Mouse (Mus musculus) small intestine, adult 2 months (tissue): ENCODE results near the gene Hist1h2ah. TPM values are rescaled to one million over a fixed set of nuclear protein-coding genes. Genes with fewer than 3 reads are reported as not detected.

Experiments used
- H3K27ac ChIP-seq: fragments of 200-500 bp; 2 replicates; pipeline ENCODE4 v1.5.1; 2012; ENCODE audit warnings: low read depth, low read length, control low read depth, inconsistent platforms; ENCODE audit not compliant: insufficient read depth
- H3K27me3 ChIP-seq: fragments of 200-500 bp; 2 replicates; pipeline ENCODE4 v1.6.1; 2012; ENCODE audit warnings: mild to moderate bottlenecking, moderate library complexity, low read length, inconsistent platforms; ENCODE audit not compliant: control insufficient read depth, insufficient read depth
- H3K36me3 ChIP-seq: fragments of 200-500 bp; 2 replicates; pipeline ENCODE4 v1.6.1; 2012; ENCODE audit warnings: mild to moderate bottlenecking, low read length, control low read depth, inconsistent platforms; ENCODE audit not compliant: control insufficient read depth, insufficient read depth
- H3K4me1 ChIP-seq: fragments of 200-500 bp; 2 replicates; pipeline ENCODE4 v1.6.1; 2012; ENCODE audit warnings: low read length, inconsistent platforms, mixed read lengths; ENCODE audit not compliant: control insufficient read depth, insufficient read depth, insufficient read length
- H3K4me3 ChIP-seq: fragments of 200-500 bp; 2 replicates; pipeline ENCODE4 v1.5.1; 2012; ENCODE audit warnings: low read depth, mild to moderate bottlenecking, control low read depth, inconsistent platforms, low read length, moderate library complexity
- CTCF ChIP-seq: fragments of 200-500 bp; IDR thresholded peaks from 2 replicates; pipeline ENCODE4 v1.5.1; 2012; ENCODE audit warnings: low read depth, mild to moderate bottlenecking, control low read depth, inconsistent platforms, low read length, moderate library complexity, mixed read lengths; ENCODE audit not compliant: insufficient replicate concordance, insufficient read length; ENCODE audit errors: extremely low read depth
- POLR2A ChIP-seq: fragments of 200-500 bp; IDR thresholded peaks from 2 replicates; pipeline ENCODE4 v1.6.1; 2012; ENCODE audit warnings: low read depth, mild to moderate bottlenecking, control low read depth, inconsistent platforms, low read length, moderate library complexity
- whole genome bisulfite sequencing: fragments of 180-500 bp; shearing (Covaris S2); methylation state at CpG from one replicate; pipeline ENCODE4 v1.1.7; 2018; 5-methylcytosine and 5-hydroxymethylcytosine counted together
- polyA plus RNA-seq: library from polyadenylated mRNA; depleted of rRNA; stranded (reverse); fragments of >200 nt; gene quantifications from 2 replicates; pipeline ENCODE4 v1.2.3, GENCODE M21; 2012

Gene Hist1h2ah
- polyA plus RNA-seq, 1 experiment = 238 TPM

DNA sequence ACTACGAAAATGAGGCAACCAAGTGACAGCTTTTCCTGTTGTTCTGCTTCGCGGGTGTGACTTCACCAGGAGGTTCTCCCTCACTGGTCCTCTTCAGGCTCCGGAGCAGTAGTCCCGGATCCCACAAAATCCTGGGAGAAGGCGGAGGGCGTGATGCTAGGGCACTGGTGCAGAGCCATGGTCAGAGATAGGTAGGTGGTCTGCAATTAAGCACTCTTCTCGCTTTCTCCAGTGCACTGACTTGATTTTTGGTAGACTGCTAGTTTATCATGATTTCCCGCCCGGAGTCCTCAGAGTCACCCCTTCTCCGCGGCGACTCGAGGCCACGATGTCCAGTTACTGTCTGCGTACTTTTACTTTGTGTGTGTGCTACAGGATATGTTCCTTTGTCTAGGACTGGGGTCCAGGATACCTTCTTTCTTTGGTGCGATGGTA, 20.9 kb downstream of the Hist1h2ah start:
- WGBS = 19% methylated on average over 17 of the region's 17 CpGs
- H3K4me1 ChIP-seq = 0 out of 2 replicates have a peak, but pooled peaks cover 4% of the 10 kb centered on the region
- peaks cover 31% of the 10 kb centered on the region for H3K27me3 ChIP-seq
- H3K36me3 ChIP-seq = no peaks in the 10 kb centered on the region
- H3K4me3 ChIP-seq = peak overlapping the region; percentile 5; the same call in 1 of the 2 replicates
- H3K27ac ChIP-seq = no peak overlapping the region
- no peak for TF ChIP-seq POLR2A
- TF ChIP-seq CTCF = no peak

DNA sequence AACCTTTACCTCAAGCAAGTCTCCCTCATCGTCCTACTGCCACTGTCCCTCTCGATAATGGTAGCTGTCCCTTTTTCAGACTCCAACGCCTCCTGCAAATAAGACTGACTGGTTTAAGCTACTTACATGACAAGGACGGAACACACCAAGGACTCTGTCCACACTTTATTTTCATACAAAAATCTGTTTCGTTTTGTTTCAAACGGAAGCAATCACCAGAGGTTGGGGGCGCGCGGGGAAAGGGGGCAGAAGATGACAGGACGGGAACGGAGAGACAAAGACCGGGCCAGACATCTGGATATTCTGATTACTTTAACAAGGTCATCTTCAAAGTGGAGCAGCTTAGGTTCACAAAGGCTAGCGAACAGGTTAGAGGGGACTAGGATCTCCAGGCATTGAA, 21.7 kb downstream of the Hist1h2ah start:
- 27% methylated on average over 13 of the region's 13 CpGs for WGBS
- Histone ChIP-seq H3K36me3 (no peaks in the 10 kb centered on the region), H3K27ac (no peak overlapping the region), H3K4me3 (no peak overlapping the region), H3K4me1 (0 out of 2 replicates have a peak, but pooled peaks cover 4% of the 10 kb centered on the region), H3K27me3 (peaks cover 37% of the 10 kb centered on the region)
- TF ChIP-seq CTCF (no peak), POLR2A (no peak)

DNA sequence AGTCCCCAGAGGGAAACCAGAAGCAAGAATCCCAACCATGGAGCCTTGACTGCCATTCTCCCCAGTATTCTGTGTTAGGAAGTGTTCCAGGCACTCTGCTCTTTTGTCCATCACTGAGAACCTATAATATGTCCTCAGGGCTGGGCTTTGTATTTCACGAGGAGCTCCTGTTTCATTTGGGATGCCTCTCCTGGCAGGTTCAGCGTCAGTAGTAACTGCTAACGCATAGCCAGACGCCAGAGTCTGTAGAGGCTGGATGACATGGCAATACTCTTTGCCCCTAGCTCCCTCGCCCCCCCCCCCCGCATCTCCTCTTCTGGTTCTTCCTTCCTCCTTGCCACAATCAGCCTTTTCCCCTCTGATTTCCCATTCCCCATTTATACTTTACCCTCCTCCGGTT, 25.7 kb downstream of the Hist1h2ah start, which contains the start of gene Prss16:
Gene Prss16, minus strand, starts transcription at position 101 of the 400 bp plus-strand sequence.
- no peak for TF ChIP-seq CTCF
- TF ChIP-seq POLR2A = no peak
- WGBS = 51% methylated on average over 6 of the region's 7 CpGs
- peaks cover 70% of the 10 kb centered on the region for H3K27me3 ChIP-seq
- H3K36me3 ChIP-seq = no peaks in the 10 kb centered on the region
- H3K27ac ChIP-seq = no peak within 1 kb of the TSS
- H3K4me3 ChIP-seq = no peak within 1 kb of the TSS
- H3K4me1 ChIP-seq = peaks cover 9% of the 10 kb centered on the region

DNA sequence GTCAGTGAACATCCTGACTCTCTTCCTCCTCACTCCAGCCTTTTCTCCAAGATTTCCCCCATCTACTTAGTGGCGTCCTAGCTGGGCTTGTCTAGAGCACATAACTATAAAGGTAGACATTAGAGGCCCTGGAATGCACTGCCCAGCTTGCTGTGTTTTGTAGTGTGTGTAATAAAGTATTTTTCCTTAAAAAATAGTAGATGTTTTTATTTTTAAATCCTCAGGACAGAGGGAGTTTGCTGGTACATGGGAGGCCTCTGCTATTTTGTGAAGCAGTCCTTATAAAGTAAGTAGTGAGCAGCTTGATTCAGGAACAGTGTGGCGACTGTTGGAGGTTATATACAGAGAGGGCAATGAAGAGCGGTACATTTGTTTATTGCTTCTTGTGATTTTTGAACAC, 26.7 kb downstream of the Hist1h2ah start:
- WGBS = 88% methylated on average over 3 of the region's 3 CpGs
- H3K4me1 ChIP-seq = peaks cover 7% of the 10 kb centered on the region
- TF ChIP-seq CTCF (no peak), POLR2A (no peak)

DNA sequence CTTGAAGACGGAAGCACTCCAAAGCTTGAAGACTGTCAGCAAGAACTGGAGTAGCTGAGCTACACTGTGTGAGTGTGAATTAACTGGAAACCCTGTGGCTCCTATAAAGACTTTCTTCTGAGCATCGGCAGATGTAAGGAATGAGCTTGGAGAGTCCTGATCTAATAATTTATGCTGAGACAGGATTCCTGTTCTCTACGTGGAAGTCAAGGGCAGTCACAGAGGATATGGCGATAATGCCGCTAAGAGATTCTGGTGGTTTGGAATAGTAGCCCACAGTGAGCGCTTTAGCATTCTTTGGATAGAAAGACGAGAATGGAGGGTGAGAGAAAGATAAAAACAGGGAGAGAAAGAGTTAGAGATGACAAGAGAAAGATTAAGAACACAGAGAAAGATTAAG, 27.5 kb downstream of the Hist1h2ah start:
- Histone ChIP-seq H3K4me3 (no peak overlapping the region), H3K4me1 (peaks cover 7% of the 10 kb centered on the region), H3K27ac (no peak overlapping the region), H3K27me3 (peaks cover 71% of the 10 kb centered on the region), H3K36me3 (no peaks in the 10 kb centered on the region)
- WGBS = 75% methylated on average over 7 of the region's 7 CpGs
- TF ChIP-seq POLR2A (no peak), CTCF (no peak)

More for the DNA sequence above, 26.7 kb downstream of the Hist1h2ah start:
- Histone ChIP-seq H3K27ac (no peak overlapping the region), H3K36me3 (no peaks in the 10 kb centered on the region), H3K4me3 (no peak overlapping the region), H3K27me3 (peaks cover 70% of the 10 kb centered on the region)

DNA sequence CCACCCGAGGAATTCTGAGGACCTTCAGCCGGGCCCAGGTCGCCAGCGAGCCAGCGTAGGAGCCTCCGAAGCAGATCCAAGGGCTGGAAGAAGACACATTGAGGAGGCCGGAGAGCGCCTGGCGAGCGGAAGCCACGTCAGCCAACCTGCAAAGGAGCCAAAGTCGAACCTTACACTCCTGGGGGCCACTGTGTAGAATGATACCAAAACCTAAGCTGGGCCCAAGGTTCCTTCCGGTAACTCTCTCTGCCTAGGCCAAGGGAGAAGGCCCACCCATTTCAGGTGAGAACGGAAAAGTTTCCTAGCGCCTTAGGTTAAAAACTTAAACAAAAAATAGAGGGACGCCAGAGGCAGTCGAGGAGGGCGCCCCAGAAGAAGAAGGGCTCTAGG, 28.3 kb downstream of the Hist1h2ah start:
- H3K4me1 ChIP-seq = peaks cover 7% of the 10 kb centered on the region
- H3K27me3 ChIP-seq = peaks cover 66% of the 10 kb centered on the region
- 11% methylated on average over 18 of the region's 18 CpGs for WGBS
- no peaks in the 10 kb centered on the region for H3K36me3 ChIP-seq
- peak overlapping the region; percentile 54 for H3K4me3 ChIP-seq
- no peak overlapping the region for H3K27ac ChIP-seq
- TF ChIP-seq CTCF (no peak), POLR2A (no peak)

DNA sequence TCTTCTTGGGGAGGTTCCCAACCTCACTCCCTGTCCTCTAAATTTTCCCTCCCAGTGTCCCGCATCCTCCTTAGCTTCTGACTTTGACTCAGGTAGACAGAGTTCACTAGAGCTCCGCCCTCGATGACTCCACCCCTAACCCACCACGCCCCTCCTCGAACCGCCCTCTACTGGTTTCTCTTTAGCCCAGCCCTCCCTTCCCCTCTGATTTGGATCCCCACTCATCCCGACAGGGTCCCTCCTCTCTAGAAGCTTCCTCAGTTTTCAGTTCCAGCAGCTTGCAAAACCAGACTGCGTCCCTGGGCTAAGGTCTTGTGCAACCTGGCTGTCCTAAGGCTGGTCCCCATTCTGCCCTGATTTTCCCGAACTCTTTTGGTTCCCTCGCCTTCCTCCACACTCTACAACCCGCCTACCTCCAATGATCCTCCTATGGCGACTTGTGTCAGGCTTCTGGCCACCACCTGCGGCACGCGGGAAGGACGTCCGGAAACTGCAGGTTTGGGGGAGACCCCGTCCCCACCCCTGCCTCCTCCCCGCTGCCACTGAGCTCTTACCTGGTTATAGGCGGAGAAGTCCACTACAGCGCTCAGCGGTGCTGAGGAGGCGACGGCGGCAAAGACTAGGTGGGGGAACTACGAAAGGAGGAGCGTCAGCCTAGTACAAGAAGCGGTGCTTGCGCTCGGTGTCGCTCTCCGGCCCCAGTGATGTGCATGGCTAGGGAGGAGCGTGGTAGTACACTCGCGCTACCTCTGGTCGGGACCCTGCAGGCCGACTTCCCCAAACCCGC, 28.8 kb downstream of the Hist1h2ah start:
- 1% methylated on average over 38 of the region's 38 CpGs for WGBS
- no peaks in the 10 kb centered on the region for H3K36me3 ChIP-seq
- H3K27ac ChIP-seq = no peak overlapping the region
- H3K4me1 ChIP-seq = peaks cover 7% of the 10 kb centered on the region
- TF ChIP-seq POLR2A (no peak), CTCF (no peak)
- peak overlapping the region; percentile 54 for H3K4me3 ChIP-seq
- peaks cover 68% of the 10 kb centered on the region for H3K27me3 ChIP-seq
